Mouse (Mus musculus): Measurements from ENCODE around the gene Dok1.

The Dok1 gene

GRCm38 (mm10) chr6:83019044-83019443 lies 14.2 kb downstream of the Dok1 start:
- intact Hi-C loops (cut with DNase I): no loop called here

GRCm38 (mm10) chr6:83017190-83017589 lies 16.1 kb downstream of the Dok1 start:
- intact Hi-C loops (cut with DNase I): no loop called here

DNA sequence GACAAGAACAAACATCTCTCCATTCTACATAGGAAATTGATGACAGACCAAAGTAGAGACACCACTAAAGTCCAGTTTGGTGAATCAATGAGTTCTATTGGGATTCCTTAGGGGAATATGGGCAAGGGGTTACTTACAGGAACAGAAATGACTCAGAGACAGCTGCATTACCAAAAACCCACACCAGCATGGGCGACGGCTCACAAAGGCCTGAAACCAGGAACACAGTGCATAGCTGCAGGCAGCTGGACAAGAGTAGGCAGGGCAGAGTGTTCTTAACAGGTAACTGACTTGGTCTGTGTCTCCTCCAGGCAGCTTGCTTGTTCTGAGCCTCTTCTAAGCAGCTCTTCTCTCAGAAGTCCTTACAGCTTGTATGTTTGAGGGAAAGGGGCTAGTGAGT lies 17.5 kb downstream of the Dok1 start:
- intact Hi-C loops (cut with DNase I): no loop called here

DNA sequence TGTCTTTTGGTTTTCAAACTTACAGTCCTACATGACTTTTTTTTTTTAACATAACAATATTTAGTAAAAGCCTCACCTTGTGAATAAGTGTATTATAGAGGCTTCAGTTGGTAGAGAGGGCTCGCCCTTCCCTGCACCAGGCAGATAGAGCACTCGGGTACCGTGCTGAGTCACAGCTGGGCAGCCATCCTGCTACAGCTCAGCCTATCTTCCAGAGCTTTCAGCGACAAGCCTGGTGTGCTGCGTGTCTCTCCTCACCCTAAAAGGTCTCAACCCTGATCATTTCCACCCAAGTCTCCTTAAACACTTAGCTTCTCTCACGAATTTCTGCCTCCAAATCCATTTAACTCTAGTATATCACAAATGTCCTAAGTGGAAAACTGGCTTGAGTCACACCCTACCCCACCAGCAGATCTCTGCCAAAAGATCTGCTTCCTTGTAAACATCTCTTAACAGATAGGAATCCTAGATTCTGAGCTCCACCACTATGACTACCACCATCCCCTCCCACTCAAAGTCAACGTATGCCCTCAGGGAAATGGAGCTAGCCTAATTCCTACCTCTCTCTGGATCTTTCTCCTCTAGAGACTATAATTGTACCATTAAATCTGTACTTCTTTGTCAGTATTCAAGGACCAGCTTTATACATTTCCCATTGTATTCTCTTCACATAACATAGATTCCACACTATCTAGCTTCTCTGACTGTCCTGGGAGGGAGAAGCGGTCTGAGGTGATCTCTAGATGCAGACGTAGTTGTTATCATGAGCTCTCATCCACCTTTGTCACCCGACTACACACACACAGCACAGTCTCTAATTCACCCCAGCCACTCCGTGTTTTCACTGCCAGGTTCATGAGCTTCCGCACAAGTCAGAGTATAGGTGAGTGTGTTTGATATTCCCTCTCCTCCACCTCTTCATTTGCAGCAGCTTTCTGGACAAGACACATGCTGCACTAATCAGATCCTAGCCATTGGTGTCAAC lies 18.5 kb downstream of the Dok1 start:
- intact Hi-C loops (cut with DNase I): no loop called here

GRCm38 (mm10) chr6:83013444-83013843 lies 19.8 kb downstream of the Dok1 start:
- intact Hi-C loops (cut with DNase I): no loop called here

- intact Hi-C loops (cut with DNase I): no loop called here
Observed at GRCm38 (mm10) chr6:83011756-83012155, 21.5 kb downstream of the Dok1 start.

GRCm38 (mm10) chr6:83011255-83011654 lies 22.0 kb downstream of the Dok1 start:
- intact Hi-C loops (cut with DNase I): no loop called here

GRCm38 (mm10) chr6:83010010-83010409 lies 23.3 kb downstream of the Dok1 start:
- intact Hi-C loops (cut with DNase I): no loop called here

DNA sequence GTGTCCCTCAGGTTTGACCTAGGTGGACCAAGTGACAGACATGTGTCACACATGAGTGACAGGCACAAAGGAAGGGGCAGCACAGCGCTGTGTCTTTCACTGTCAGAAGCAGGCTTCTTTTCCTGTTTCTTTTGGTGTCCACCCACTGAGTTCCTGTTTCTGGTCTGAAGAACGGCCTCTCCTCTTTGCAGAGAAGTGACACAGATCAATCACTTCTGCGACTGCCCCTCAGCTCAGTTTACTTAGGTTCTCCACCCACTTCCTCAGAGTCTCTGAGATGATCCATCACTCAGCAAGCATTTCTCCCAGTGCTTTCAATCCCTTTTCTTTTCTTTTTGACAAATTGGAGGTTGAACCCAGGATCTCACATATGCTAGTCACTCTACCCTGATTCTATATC lies 24.6 kb downstream of the Dok1 start:
- intact Hi-C loops (cut with DNase I): no loop called here

DNA sequence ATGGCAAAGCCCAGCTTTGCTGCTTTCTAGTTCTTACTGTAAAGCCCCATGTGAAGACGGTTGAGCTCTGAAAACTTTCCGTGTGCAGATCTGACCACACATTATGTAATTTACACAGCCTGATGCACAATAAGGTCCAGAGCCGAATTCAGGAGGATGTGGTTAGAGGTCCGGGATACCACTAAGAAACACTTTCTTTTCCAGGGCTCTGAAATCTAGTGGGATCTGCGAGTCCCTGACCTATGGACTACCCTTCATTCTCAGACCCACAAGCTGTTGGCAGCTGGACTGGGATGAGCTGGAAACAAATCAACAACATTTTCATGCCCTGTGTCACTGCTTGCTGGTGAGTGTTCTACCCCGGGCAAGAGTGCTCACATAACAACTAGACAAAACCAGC lies 27.2 kb downstream of the Dok1 start:
- intact Hi-C loops (cut with DNase I): no loop called here

DNA sequence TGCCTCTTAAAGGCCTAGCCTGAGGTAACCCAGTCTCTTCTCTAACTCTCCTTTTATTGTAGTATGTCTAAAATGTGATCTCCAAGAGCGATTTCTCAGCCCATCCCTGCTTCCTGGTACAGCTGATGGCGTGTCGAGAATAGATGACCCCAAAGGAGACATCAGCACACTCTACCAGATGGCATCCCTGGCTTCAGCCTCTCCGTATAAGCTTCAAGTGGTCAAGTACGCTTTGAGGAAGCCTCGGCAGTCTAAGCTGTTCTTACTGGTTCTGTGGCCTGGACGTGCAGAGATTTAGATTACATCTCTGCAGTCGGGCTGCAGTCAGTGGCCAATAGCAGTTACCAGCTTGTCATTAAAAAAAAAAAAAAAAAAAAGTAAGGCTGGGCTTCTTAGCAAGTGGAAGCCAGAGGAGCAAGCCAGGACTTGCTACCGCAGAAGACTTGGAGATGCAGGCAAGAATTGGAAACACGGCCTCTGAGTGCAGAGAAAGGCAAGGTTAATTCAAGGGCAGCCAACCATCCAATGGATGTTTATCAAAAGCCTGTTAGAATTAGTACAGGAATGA lies 27.7 kb downstream of the Dok1 start:
- intact Hi-C loops (cut with DNase I): no loop called here

DNA sequence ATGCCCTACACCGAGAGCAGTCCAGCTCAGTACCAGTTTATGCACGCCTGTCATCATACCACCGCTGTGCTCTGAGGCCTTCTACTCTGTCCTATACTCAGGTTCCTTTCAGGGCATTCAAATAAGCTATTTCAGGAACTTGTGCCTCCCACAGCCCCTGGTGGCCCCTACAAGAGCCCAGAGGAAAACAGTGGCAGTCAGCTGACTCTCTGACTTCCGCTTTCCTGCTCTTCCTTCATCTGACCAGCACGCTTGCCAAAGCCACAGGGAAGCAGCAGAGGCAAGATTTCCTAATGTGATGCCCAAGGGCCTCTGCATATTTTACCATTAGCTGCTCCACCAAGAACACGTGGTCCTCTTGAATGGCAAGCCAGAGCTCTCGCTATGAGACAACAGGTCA lies 28.4 kb downstream of the Dok1 start:
- intact Hi-C loops (cut with DNase I): no loop called here

GRCm38 (mm10) chr6:83004309-83004708 lies 29.0 kb downstream of the Dok1 start:
- intact Hi-C loops (cut with DNase I): no loop called here

DNA sequence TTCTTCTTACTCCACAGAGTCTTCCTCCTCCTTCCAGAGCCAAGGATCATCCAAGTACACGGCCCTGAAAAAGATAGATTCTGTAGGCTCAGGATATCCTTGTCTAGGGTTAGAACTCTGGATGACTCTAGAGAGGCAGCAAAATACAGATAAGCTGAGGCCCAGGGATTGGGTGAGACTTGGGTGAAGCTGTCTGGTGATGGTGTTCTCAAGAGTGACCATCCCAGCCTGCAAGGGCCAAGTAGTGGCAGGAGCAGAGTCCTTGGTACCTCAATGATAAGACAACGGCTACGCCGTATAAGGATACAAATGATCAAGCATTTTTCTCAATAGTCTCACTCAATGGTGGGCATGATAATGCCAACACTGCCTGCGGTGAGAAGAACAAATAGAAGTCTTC lies 29.4 kb downstream of the Dok1 start:
- intact Hi-C loops (cut with DNase I): no loop called here

DNA sequence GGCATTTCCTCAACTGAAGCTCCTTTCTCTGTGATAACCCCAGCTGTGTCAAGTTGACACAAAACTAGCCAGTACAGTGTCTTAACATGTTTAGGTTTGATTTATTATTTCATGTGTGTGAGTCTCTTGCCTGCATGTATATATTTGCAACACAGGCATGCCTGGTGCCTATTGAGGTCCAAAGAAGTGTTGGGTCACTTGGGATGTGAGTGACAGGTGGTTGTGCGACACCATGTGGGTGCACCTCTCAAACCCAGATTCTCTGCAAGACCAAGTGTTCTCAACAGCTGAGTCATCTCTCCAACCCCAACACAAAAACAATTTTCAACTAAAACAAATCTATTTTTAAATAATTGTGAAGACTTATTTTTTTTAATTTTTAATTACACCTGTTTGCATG lies 30.2 kb downstream of the Dok1 start:
- intact Hi-C loops (cut with DNase I): no loop called here

- intact Hi-C loops (cut with DNase I): loop anchor here (2.0 to 5.0 kb wide), 5 partner anchors 32 to 277 kb away; partner anchors contain the start of genes Dok1, Dqx1, Htra2 and Loxl3
Observed at GRCm38 (mm10) chr6:82999986-83000385, 33.3 kb downstream of the Dok1 start.

- intact Hi-C loops (cut with DNase I): loop anchor here (2.0 to 5.0 kb wide), 5 partner anchors 34 to 279 kb away; partner anchors contain the start of genes Dok1, Dqx1, Htra2 and Loxl3
Observed at GRCm38 (mm10) chr6:82998326-82998725, 34.9 kb downstream of the Dok1 start.

DNA sequence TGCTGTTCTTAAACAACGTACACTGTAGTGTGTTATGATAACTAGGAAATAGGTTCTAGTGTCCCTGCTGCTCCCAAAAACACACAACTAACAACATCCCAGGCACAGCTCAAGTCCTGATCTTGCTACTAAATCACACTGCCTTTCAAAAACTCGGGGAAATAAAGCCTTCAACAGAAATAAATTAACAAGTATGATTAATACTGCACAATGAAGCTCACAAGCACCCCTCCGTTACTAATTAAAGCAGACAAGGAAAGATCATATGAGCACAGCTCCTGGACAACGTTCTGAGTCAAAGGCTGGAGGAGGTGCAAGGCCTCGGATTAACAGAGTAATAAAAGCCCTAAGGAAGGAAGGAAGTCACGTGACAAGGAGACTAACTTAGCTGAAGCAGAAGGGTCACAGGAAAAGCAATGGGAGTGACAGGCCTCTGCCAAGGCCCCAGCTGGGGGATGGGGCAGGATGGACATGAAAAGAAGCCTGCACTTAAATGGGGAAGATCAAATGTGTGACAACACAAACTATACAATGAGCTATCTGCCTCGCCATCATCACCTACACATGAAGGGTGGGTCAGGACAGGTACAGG lies 35.7 kb downstream of the Dok1 start:
- intact Hi-C loops (cut with DNase I): loop anchor here (2.0 to 5.0 kb wide), 6 partner anchors 35 to 280 kb away; partner anchors contain the start of genes Ccdc142, Dok1, Dqx1 and Gm42688

DNA sequence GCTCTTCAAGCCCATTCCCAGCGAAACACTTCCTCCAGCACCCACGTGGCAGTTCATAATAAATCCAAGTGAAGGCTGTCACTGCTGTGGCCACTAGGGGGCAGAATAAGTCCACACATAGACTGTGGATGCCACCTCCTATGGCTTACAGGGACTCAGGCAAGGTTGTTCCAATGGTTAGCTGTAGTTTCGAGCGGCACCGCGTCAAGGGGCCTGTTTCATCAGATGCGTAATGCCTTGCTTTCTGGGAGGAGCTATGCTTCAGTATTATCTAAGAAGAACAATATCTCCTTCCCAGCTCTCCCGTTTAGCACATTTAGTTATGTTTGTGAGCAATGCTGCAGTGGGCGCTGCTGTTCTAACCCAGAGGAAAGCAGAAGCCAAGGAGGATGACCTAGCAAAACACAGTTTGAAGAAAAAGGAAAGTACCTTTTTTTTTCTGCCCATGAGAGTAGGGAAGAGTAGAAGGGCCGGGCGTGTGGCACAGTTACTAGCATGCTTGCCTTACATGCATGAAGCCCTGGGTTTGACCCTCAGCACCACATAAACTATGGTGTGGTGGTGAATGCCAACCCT lies 36.4 kb downstream of the Dok1 start:
- intact Hi-C loops (cut with DNase I): loop anchor here (2.0 to 5.0 kb wide), 5 partner anchors 35 to 280 kb away; partner anchors contain the start of genes Ccdc142, Dok1, Dqx1 and Gm42688

DNA sequence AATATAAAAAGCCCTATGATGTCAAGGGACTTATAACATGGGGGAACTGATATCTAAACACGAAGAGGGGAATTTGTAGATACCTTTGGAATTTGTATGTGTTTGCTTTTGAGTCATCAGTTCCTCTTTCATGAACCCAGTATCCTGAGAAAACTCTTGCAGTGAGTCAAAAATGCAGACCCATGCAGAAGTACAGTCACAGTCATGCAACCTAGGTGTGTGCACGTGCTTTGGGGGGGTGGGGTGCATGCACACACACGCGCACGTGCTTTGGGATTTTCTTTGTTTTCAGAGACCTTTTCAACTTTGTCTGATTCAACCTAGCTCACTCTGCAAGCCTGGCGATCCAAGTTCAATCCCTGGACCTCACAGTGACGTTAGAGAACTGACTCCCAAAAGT lies 38.9 kb downstream of the Dok1 start:
- intact Hi-C loops (cut with DNase I): no loop called here

DNA sequence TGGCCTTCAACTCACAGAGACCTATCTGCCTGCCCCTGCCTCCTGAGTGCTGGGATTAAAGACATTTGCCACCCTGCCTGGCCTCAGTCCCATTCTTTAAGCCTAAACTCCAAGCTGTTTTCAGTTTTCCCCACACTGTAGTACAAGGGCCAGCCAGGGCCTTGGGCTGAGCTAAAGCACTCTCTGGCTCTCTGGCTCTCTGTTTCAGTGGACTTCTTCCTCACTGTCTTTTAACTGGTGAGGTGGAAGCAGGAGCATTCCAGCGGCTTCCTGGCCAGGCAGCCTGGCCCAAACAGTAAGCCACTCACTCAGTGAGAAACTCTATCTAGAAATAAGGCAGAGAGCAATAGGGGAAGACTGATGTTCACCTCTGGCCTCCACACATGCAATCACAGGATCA lies 39.6 kb downstream of the Dok1 start:
- intact Hi-C loops (cut with DNase I): no loop called here

Measured in adrenal gland (tissue).